In genomic region chr6:38547707-38548106, GRCm38 (mm10) we compare ENCODE assay signal across 20 mouse cellular contexts. TPM values are rescaled to one million over a fixed set of nuclear protein-coding genes. Genes with fewer than 3 reads are reported as not detected.
DNase-seq lines count a peak whose midpoint lies in the region; ATAC-seq lines count a peak whose summit lies in the region.
"Had no signal": no experiment of that assay in that cellular context is flagged by ENCODE, and none has a peak within 500 bp of the region (broad histone marks: within the 10 kb centered on the region; RNA-seq: fewer than 3 reads in every experiment).

No protein-coding gene starts in this region.

- no peaks in the 10 kb centered on the region for H3K27me3 ChIP-seq in heart, embryonic 11.5 days (ENCODE audit: control insufficient read depth, insufficient read depth, low read length)
- H3K27me3 ChIP-seq: CH12.LX; embryonic facial prominence, embryonic 12.5 days; forebrain, embryonic 15.5 days; hindbrain, embryonic 13.5 days had no signal

- no peaks in the 10 kb centered on the region for H3K36me3 ChIP-seq in heart, embryonic 11.5 days (ENCODE audit: control insufficient read depth, insufficient read depth, low read length)
- H3K36me3 ChIP-seq: embryonic facial prominence, embryonic 12.5 days; forebrain, embryonic 15.5 days; hindbrain, embryonic 13.5 days had no signal

- H3K27ac ChIP-seq in heart, embryonic 11.5 days (ENCODE audit: low read depth, low read length) = peak overlapping the region; percentile 54
- H3K27ac ChIP-seq: embryonic facial prominence, embryonic 12.5 days; forebrain, embryonic 15.5 days; hindbrain, embryonic 13.5 days; hindbrain, postnatal 0 days; kidney, postnatal 0 days had no signal

- no peak overlapping the region for H3K4me3 ChIP-seq in heart, embryonic 11.5 days (ENCODE audit: low read depth, low read length)
- H3K4me3 ChIP-seq: embryonic facial prominence, embryonic 12.5 days; forebrain, embryonic 15.5 days; hindbrain, embryonic 13.5 days had no signal

- H3K9ac ChIP-seq in heart, embryonic 11.5 days (ENCODE audit: low read depth, low read length) = no peak overlapping the region
- H3K9ac ChIP-seq: embryonic facial prominence, embryonic 12.5 days; forebrain, embryonic 15.5 days; hindbrain, embryonic 13.5 days had no signal

- no peak overlapping the region for H3K4me2 ChIP-seq in heart, embryonic 11.5 days
- H3K4me2 ChIP-seq: embryonic facial prominence, embryonic 12.5 days; forebrain, embryonic 15.5 days; hindbrain, embryonic 13.5 days had no signal

- WGBS in heart, embryonic 11.5 days (ENCODE audit: insufficient replicate concordance) = 65% methylated on average over 1 of the region's 1 CpGs

- peaks cover 5% of the 10 kb centered on the region for H3K4me1 ChIP-seq in heart, embryonic 11.5 days (ENCODE audit: control insufficient read depth, insufficient read depth, low read length)
- H3K4me1 ChIP-seq: embryonic facial prominence, embryonic 12.5 days had no signal

- intact Hi-C loops in heart, postnatal 25 days (cut with DNase I) = no loop called here

- no peak for ATAC-seq in heart, embryonic 11.5 days (replicated peaks; ENCODE audit: insufficient number of reproducible peaks, low FRiP score, low TSS enrichment)
- ATAC-seq: forebrain, embryonic 15.5 days; hindbrain, postnatal 0 days had no signal

- DNase-seq in cerebellum, adult 9-10 months = peak; percentile 35
- no peak for DNase-seq in cerebellum, adult 8-10 months
- DNase-seq in heart, postnatal 25 days (ENCODE audit: low spot score) = no peak
- DNase-seq in 3T3-L1 (ENCODE audit: low read depth, low spot score) = peak; percentile 78
- peak; percentile 58 for DNase-seq in adipocyte (ENCODE audit: low spot score)
- DNase-seq in lung, postnatal 14 days = no peak
- no peak for DNase-seq in right cerebral cortex, postnatal 14 days
- DNase-seq: adrenal gland, postnatal 25 days; cerebellum, adult 18-20 months; cerebellum, postnatal 14 days; gastrocnemius, postnatal 36 days; kidney, adult 11 months; kidney, adult 9 months had no signal

- H3K9me3 ChIP-seq in heart, embryonic 11.5 days (replicated peaks; ENCODE audit: control insufficient read depth, low read length) = no peaks in the 10 kb centered on the region
- H3K9me3 ChIP-seq: embryonic facial prominence, embryonic 12.5 days; forebrain, embryonic 15.5 days; hindbrain, embryonic 13.5 days had no signal

RNA-seq across cellular contexts. Expression of gene Luc7l2, which starts 3.4 kb away (rescaled TPM):
- 29.9 and 43.1 TPM in 2 replicates for polyA plus RNA-seq in heart, embryonic 11.5 days (2014; fragmentation: Nextera tagmentation; extraction: Ambion mirVana)
- total RNA-seq in heart, postnatal 25 days (2021) = 10 to 100 TPM; 91.0 to 98.8 TPM

RNA-seq across cellular contexts. Expression of gene Fmc1, which starts 14.4 kb away (rescaled TPM):
- polyA plus RNA-seq in heart, embryonic 11.5 days (2014; fragmentation: Nextera tagmentation; extraction: Ambion mirVana) = 189 and 195 TPM in 2 replicates
- total RNA-seq in heart, postnatal 25 days (2021) = 100 to 1,000 TPM; 231 to 256 TPM

Comparison
In these comparisons a context has a peak if more than half of its experiments do, and no peak if none do; other contexts are left out.
1. DNase-seq: peak in cerebellum, adult 9-10 months (single experiment), 3T3-L1 (single experiment) and adipocyte (single experiment); none in cerebellum, adult 8-10 months (single experiment), heart, postnatal 25 days (single experiment), lung, postnatal 14 days (single experiment) and right cerebral cortex, postnatal 14 days (single experiment).